Mouse (Mus musculus): ENCODE measurements around the gene Sh2b2. TPM values are rescaled to one million over a fixed set of nuclear protein-coding genes. Genes with fewer than 3 reads are reported as not detected.
A peak's percentile ranks its signal among the peaks of the same experiment; 100 is the strongest.
"Not testable (repeated sequence)": the region's sequence is repeated elsewhere in the genome, so short reads cannot be mapped to it uniquely, and the experiment has no call there.

Gene Sh2b2
- polyA plus RNA-seq, 1 experiment from 2014 or later: 17.1 TPM

DNA sequence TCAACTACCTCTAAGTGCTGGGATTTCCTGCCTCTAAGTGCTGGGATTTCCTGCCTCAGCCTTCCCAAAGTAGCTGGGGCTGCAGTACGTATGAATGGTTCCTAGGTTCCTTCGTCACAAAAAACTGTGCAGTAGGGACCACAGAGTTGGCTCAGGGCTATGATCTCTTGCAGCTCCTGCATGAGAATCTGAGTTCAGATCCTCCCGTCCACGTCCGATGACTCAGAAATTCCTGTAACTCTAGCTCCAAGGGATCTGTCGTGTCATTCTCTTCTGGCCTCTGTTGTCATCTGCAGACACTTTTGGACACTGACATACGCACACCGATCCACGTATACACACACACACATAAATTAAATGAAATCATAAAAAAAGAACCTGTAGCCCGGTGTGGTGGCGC is 33.6 kb downstream of the Sh2b2 start:
- ATAC-seq (replicated peaks; ENCODE audit: low FRiP score): no peak
- 92% methylated on average over 11 of the region's 11 CpGs for WGBS
- H3K27ac ChIP-seq (ENCODE audit: low read depth, low read length): no peak overlapping the region
- H3K9ac ChIP-seq (ENCODE audit: low read length): no peak overlapping the region
- no peak for DNase-seq (ENCODE audit: low spot score)
- no peaks in the 10 kb centered on the region for H3K27me3 ChIP-seq (ENCODE audit: control insufficient read depth, insufficient read depth, low read length)
- H3K9me3 ChIP-seq (ENCODE audit: control insufficient read depth, low read length): no peaks in the 10 kb centered on the region; the same call in 1 of the 2 replicates
- no peaks in the 10 kb centered on the region for H3K36me3 ChIP-seq (ENCODE audit: control insufficient read depth, insufficient read depth, low read length)
- no peak overlapping the region for H3K4me3 ChIP-seq (ENCODE audit: low read depth, low read length)
- H3K4me1 ChIP-seq (replicated peaks; ENCODE audit: control insufficient read depth, insufficient read depth, low read length): no peaks in the 10 kb centered on the region
- no peak overlapping the region for H3K4me2 ChIP-seq (ENCODE audit: low read depth, low read length, severe bottlenecking)

DNA sequence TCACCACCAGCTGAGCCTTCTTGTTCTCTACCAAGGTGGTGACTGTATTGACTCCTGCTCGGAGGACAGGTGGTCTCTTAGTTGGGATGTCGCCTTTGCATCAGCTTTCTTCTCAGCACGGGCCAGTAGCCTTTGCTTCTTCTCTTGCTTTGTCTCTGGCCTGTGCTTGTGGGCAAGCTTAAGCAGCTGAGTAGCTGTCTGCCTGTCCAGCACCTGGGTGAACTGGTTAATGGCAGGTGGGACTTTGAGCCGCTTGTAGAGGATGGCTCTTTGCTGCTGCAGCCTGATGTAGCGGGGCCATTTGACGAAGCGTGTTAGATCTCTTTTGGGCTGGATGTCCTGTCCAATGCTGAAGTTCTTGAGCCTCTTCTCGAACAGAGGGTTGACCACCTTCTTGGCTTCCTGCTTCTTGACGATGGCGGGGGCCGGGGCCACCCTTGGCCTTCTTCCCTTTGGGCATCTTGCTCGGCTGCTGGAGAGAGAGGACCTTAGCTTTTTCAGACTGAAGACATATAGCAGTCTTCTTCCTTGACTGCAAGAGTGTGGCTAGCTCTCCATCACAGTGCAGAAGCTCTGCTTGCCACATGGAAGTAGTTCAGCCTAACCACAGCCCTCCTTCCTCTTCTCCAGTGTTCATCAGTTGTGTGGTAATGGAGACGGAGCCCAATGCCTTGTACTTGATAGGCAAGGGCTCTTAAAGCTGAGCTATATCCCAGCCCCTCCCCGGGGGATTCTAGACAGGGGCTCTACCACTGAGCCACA is 34.8 kb downstream of the Sh2b2 start:
- not testable (repeated sequence) for H3K4me3 ChIP-seq (ENCODE audit: low read depth, low read length); H3K36me3 ChIP-seq (ENCODE audit: control insufficient read depth, insufficient read depth, low read length); H3K9me3 ChIP-seq (ENCODE audit: control insufficient read depth, low read length); H3K27me3 ChIP-seq (ENCODE audit: control insufficient read depth, insufficient read depth, low read length); H3K4me2 ChIP-seq (ENCODE audit: low read depth, low read length, severe bottlenecking); ATAC-seq (replicated peaks; ENCODE audit: low FRiP score); DNase-seq (ENCODE audit: low spot score); H3K4me1 ChIP-seq (replicated peaks; ENCODE audit: control insufficient read depth, insufficient read depth, low read length); H3K27ac ChIP-seq (ENCODE audit: low read depth, low read length); H3K9ac ChIP-seq (ENCODE audit: low read length)
- 91% methylated on average over 14 of the region's 14 CpGs for WGBS

DNA sequence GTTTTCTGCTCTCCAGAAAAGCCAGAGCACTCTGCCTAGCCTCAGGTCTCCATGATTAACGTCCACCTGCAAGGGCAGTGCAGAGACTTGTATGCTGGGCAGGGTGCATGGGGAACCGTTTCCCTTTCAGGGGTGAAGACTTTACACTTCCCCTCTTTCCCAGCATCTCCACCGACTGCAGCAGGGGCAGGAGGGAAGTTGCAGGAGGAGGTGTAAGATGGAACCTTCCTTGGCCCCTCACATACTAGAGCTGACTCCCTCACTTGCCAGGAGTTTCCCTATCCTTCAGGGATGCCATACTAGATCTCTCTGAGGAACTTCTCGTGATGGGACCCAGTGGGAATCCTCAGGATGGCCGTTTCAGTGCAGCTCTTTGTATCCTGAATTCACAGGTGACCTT is 35.8 kb downstream of the Sh2b2 start:
- 77% methylated on average over 5 of the region's 5 CpGs for whole genome bisulfite sequencing
- ATAC-seq (replicated peaks; ENCODE audit: low FRiP score): no peak
- no peak for DNase-seq (ENCODE audit: low spot score)

GRCm38 (mm10) chr5:136201832-136202231 is 44.5 kb downstream of the Sh2b2 start:
- DNase-seq (ENCODE audit: low spot score) (peak; percentile 79), ATAC-seq (replicated peaks; ENCODE audit: low FRiP score) (no peak; the same call in 1 of the 2 replicates)
- no peak overlapping the region for H3K4me3 ChIP-seq (ENCODE audit: low read depth, low read length)
- H3K9me3 ChIP-seq (ENCODE audit: control insufficient read depth, low read length): no peaks in the 10 kb centered on the region
- no peak overlapping the region for H3K4me2 ChIP-seq (ENCODE audit: low read depth, low read length, severe bottlenecking)
- H3K36me3 ChIP-seq (ENCODE audit: control insufficient read depth, insufficient read depth, low read length): peaks cover under 1% of the 10 kb centered on the region; the same call in 1 of the 2 replicates
- H3K9ac ChIP-seq (ENCODE audit: low read length): no peak overlapping the region
- H3K27me3 ChIP-seq (ENCODE audit: control insufficient read depth, insufficient read depth, low read length): no peaks in the 10 kb centered on the region
- no peak overlapping the region for H3K27ac ChIP-seq (ENCODE audit: low read depth, low read length)
- 34% methylated on average over 7 of the region's 7 CpGs for WGBS
- H3K4me1 ChIP-seq (replicated peaks; ENCODE audit: control insufficient read depth, insufficient read depth, low read length): 0 out of 2 replicates have a peak, but pooled peaks cover 2% of the 10 kb centered on the region

More for the DNA sequence above, 35.8 kb downstream of the Sh2b2 start:
- H3K4me2 ChIP-seq (ENCODE audit: low read depth, low read length, severe bottlenecking): no peak overlapping the region
- no peaks in the 10 kb centered on the region for H3K4me1 ChIP-seq (replicated peaks; ENCODE audit: control insufficient read depth, insufficient read depth, low read length)
- no peaks in the 10 kb centered on the region for H3K36me3 ChIP-seq (ENCODE audit: control insufficient read depth, insufficient read depth, low read length)
- no peak overlapping the region for H3K4me3 ChIP-seq (ENCODE audit: low read depth, low read length)
- no peak overlapping the region for H3K27ac ChIP-seq (ENCODE audit: low read depth, low read length)
- H3K9me3 ChIP-seq (ENCODE audit: control insufficient read depth, low read length): no peaks in the 10 kb centered on the region; the same call in 1 of the 2 replicates
- H3K9ac ChIP-seq (ENCODE audit: low read length): no peak overlapping the region
- no peaks in the 10 kb centered on the region for H3K27me3 ChIP-seq (ENCODE audit: control insufficient read depth, insufficient read depth, low read length)

DNA sequence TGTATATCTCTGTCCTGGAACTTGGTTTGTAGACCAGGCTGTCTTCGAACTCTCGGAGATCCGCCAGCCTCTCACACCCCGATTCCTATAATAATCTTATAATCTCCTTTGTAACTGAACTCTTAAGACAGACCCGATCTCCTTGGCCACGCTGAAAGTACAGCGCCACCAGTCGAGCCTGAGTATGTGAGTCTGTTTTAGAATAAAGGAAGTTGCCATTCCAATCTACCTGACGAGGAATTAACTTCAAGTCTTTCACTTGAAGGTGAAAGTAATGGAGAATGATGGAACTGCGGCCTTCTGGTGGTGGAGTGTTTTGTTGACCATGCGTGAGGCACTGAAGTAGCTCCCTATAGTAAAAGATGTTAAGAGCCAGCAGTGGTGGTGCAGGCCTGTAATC is 46.8 kb downstream of the Sh2b2 start:
- Histone ChIP-seq H3K4me2 (ENCODE audit: low read depth, low read length, severe bottlenecking) (peak overlapping the region; percentile 87), H3K36me3 (ENCODE audit: control insufficient read depth, insufficient read depth, low read length) (peaks cover 18% of the 10 kb centered on the region; the same call in 1 of the 2 replicates), H3K9me3 (ENCODE audit: control insufficient read depth, low read length) (no peaks in the 10 kb centered on the region), H3K27ac (ENCODE audit: low read depth, low read length) (no peak overlapping the region; the same call in 1 of the 2 replicates), H3K4me1 (replicated peaks; ENCODE audit: control insufficient read depth, insufficient read depth, low read length) (0 out of 2 replicates have a peak, but pooled peaks cover 2% of the 10 kb centered on the region), H3K27me3 (ENCODE audit: control insufficient read depth, insufficient read depth, low read length) (no peaks in the 10 kb centered on the region), H3K9ac (ENCODE audit: low read length) (peak overlapping the region; percentile 86), H3K4me3 (ENCODE audit: low read depth, low read length) (peak overlapping the region; percentile 78)
- DNase-seq (ENCODE audit: low spot score) (no peak), ATAC-seq (replicated peaks; ENCODE audit: low FRiP score) (no peak)
- WGBS: 27% methylated on average over 11 of the region's 11 CpGs

- no peaks in the 10 kb centered on the region for H3K27me3 ChIP-seq (ENCODE audit: control insufficient read depth, insufficient read depth, low read length)
- H3K27ac ChIP-seq (ENCODE audit: low read depth, low read length): peak within 1 kb of the TSS; percentile 68; the same call in 1 of the 2 replicates
- peak within 1 kb of the TSS; percentile 86 for H3K9ac ChIP-seq (ENCODE audit: low read length)
- no peaks in the 10 kb centered on the region for H3K9me3 ChIP-seq (ENCODE audit: control insufficient read depth, low read length)
- H3K36me3 ChIP-seq (ENCODE audit: control insufficient read depth, insufficient read depth, low read length): peaks cover 26% of the 10 kb centered on the region; the same call in 1 of the 2 replicates
- peak within 1 kb of the TSS; percentile 78 for H3K4me3 ChIP-seq (ENCODE audit: low read depth, low read length)
- ATAC-seq (replicated peaks; ENCODE audit: low FRiP score) (peak; percentile 81), DNase-seq (ENCODE audit: low spot score) (peak; percentile 99)
- peak within 1 kb of the TSS; percentile 87 for H3K4me2 ChIP-seq (ENCODE audit: low read depth, low read length, severe bottlenecking)
- under 1% methylated on average over 62 of the region's 62 CpGs for WGBS
- 0 out of 2 replicates have a peak, but pooled peaks cover 2% of the 10 kb centered on the region for H3K4me1 ChIP-seq (replicated peaks; ENCODE audit: control insufficient read depth, insufficient read depth, low read length)
Observed at GRCm38 (mm10) chr5:136198474-136199391, 47.6 kb downstream of the Sh2b2 start, which contains the start of gene Prkrip1. Gene Prkrip1 (minus strand): TSS chr5:136198963.

DNA sequence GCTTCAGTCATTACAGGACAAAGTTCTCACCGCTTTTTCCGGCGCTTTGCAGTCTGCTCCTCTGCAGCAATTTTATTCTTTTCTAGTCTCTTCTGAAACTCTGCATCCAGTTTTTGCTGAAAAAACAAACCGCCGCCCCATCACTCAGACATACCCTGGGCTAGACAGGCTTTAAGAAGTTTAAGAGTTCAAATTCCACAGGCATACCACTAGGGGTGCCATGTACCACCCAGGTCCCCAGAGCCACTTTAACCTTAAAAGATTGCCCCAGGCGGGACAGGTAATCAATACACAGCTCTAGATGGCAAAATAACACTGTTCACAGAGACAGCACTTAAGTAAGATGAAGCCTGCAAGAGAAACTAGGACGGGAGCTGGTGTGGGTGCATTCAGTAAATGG is 54.5 kb downstream of the Sh2b2 start:
- ATAC-seq (replicated peaks; ENCODE audit: low FRiP score): no peak
- H3K36me3 ChIP-seq (ENCODE audit: control insufficient read depth, insufficient read depth, low read length): peaks cover 29% of the 10 kb centered on the region; the same call in 1 of the 2 replicates
- no peaks in the 10 kb centered on the region for H3K4me1 ChIP-seq (replicated peaks; ENCODE audit: control insufficient read depth, insufficient read depth, low read length)
- 85% methylated on average over 7 of the region's 7 CpGs for WGBS
- no peak overlapping the region for H3K27ac ChIP-seq (ENCODE audit: low read depth, low read length)
- no peak overlapping the region for H3K9ac ChIP-seq (ENCODE audit: low read length)
- H3K4me2 ChIP-seq (ENCODE audit: low read depth, low read length, severe bottlenecking): no peak overlapping the region
- DNase-seq (ENCODE audit: low spot score): no peak
- H3K4me3 ChIP-seq (ENCODE audit: low read depth, low read length): no peak overlapping the region
- no peaks in the 10 kb centered on the region for H3K9me3 ChIP-seq (ENCODE audit: control insufficient read depth, low read length)
- no peaks in the 10 kb centered on the region for H3K27me3 ChIP-seq (ENCODE audit: control insufficient read depth, insufficient read depth, low read length)

DNA sequence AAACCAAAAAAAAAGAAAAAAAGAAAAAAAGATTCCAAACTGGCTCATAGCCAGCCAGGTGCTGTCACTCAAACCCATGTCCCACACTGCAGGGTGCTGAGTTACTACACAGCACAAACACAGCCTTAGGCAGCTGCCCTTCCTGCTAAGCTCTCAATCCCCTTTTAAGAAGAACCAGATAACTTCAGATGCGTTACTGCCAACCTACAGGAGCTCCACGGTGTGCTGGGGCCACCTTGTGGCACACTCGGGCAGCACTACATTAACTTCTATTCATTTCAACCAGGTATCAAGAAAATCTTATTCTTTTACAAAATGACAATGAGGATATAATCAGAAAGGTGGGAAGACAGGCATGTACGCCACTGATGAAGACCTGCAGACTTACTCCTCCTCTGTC is 59.6 kb downstream of the Sh2b2 start:
- Histone ChIP-seq H3K9ac (ENCODE audit: low read length) (no peak overlapping the region), H3K36me3 (ENCODE audit: control insufficient read depth, insufficient read depth, low read length) (peaks cover 3% of the 10 kb centered on the region; the same call in 1 of the 2 replicates), H3K4me3 (ENCODE audit: low read depth, low read length) (no peak overlapping the region), H3K27me3 (ENCODE audit: control insufficient read depth, insufficient read depth, low read length) (no peaks in the 10 kb centered on the region), H3K9me3 (ENCODE audit: control insufficient read depth, low read length) (no peaks in the 10 kb centered on the region), H3K4me2 (ENCODE audit: low read depth, low read length, severe bottlenecking) (no peak overlapping the region), H3K27ac (ENCODE audit: low read depth, low read length) (no peak overlapping the region), H3K4me1 (replicated peaks; ENCODE audit: control insufficient read depth, insufficient read depth, low read length) (no peaks in the 10 kb centered on the region)
- WGBS: 49% methylated on average over 4 of the region's 4 CpGs
- DNase-seq (ENCODE audit: low spot score): no peak
- no peak for ATAC-seq (replicated peaks; ENCODE audit: low FRiP score)

Data from forebrain, embryonic 11.5 days (tissue).